Mouse (Mus musculus) neural tube, postnatal 0 days (tissue): Measurements from ENCODE around the gene Slc2a6. TPM values are rescaled to one million over a fixed set of nuclear protein-coding genes. Genes with fewer than 3 reads are reported as not detected.

Experiments used
- polyA plus RNA-seq: library from polyadenylated mRNA; unstranded; fragments of >200 nt; fragmentation: Nextera tagmentation; extraction: Ambion mirVana; gene quantifications from 2 replicates; pipeline ENCODE4 v1.2.1, GENCODE M21; 2015

The Slc2a6 gene
- polyA plus RNA-seq, result 23.8 and 25.0 TPM in 2 replicates

DNA sequence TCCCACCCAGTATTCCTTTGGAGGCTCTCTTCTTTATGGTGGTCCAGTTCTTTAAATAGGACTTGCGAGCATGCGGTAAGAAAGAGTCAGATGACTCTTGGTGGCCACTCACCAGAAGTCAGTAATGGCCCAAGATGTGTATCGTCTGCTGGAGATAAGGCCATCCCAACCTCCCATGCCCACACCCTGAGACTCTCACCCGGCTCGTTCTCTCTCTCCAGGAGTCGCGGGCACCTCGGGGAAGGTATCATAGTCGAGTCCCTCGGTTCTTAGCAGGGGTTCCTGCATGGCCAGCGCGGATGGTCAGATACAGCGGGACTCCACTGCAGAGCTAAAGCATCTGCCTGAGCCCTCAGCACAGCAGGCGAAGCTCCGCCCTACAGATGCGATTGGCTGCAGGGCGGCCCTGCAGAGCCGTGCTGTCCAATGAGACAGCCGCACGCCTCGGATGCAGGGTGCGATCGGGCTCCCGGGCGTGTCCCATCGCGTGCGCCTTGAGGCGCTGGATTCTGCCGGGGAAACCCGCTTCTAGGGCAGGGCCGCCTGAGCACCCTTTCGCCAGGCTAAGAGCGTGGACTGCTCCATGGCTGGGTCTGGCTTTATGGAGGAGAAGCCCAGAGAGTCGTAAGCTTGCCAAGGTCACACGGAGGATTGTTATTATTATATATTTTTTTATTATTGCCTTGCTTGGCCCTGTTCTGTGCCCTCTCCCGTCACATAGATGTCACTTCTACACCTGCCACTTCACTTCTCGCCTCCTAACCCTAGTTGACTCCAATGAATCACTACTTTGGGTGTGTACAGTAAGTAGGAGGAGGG is at the start of gene Slc2a6:
Gene Slc2a6, minus strand, starts transcription at position 381 of the 819 bp plus-strand sequence.

DNA sequence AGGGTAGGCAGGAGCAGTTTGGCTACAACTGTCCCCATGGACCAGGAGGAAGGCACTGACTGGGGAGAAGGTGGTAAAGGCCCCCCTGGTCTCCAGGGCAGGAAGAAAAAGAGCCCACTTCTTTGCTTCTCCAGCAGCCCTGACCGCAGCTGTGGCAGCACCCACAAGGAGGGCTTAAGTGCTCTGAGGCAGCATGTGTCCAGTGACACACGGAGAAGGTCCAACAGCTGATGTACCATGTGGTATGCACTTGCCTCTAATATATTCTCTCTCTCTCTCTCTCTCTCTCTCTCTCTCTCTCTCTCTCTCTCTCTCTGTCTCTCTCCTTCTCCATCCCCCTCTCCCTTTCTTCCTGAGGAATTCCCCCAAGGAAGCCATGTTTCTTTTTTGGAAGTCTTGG is 44.2 kb upstream of the Slc2a6 start, which contains the start of gene Mymk:
Gene Mymk, minus strand, starts transcription at position 202 of the 400 bp plus-strand sequence.

DNA sequence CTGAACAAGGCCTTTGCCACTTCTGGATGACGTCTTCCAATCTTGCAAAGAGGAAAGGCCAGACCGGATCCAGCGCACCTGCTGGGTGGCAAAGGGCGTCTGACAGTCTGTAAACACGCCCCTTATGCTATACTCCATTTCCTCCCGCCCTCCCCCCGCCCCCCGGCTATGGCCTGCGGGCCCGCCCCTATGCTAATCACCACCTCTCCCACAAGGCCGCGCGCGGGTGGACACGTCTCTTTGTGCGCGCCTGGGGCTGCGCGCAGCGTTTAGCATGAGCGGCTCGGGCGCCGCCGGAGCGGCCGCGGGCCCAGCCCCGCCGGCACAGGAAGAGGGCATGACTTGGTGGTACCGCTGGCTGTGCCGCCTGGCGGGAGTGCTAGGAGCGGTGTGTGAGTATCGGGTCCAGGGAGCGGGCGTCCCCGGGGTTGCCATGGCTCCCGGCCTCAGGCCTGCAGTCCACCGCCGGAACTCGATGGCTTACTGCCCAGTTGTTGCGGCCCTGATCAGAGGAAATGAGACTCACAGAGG is 18.0 kb downstream of the Slc2a6 start, which contains the start of gene Cacfd1:
Gene Cacfd1, plus strand, starts transcription at position 213 of the 531 bp plus-strand sequence.

DNA sequence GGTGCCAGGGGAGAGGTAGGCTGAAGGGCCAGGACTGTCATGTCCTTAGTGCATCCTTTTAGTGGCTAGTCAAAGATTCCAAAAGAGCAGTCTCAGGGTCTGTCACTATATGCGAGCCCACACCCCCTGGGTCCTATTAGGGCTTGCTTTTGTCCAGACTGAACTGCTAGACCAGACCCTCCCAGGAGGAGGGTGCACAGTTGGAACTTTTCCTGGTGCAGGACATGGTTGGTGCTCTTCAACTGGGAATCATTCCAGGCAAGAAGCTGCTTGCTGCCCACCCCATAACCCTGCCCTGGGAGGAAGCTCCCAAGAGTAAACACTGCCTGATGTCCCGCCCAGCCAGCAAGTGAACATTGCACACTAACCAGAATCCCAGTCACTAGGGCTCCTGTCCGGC is 54.7 kb downstream of the Slc2a6 start, which contains the start of gene Adamts13:
Gene Adamts13, plus strand, starts transcription at position 301 of the 400 bp plus-strand sequence.

Other genes starting within 250 kb of the Slc2a6 start
- not detected in 2 replicates for gene Abo, start 163.0 kb downstream of the Slc2a6 start, polyA plus RNA-seq
- gene Surf6, start 125.1 kb downstream of the Slc2a6 start, polyA plus RNA-seq, result 21.4 and 24.1 TPM in 2 replicates
- gene Med22, start 117.3 kb downstream of the Slc2a6 start, polyA plus RNA-seq, result 87.1 and 97.3 TPM in 2 replicates
- 397 and 408 TPM in 2 replicates for gene Rpl7a, start 117.2 kb downstream of the Slc2a6 start, polyA plus RNA-seq
- gene Surf2, start 111.6 kb downstream of the Slc2a6 start, polyA plus RNA-seq, result 52.4 and 56.1 TPM in 2 replicates
- 119 and 120 TPM in 2 replicates for gene Surf1, start 111.5 kb downstream of the Slc2a6 start, polyA plus RNA-seq
- gene Surf4, start 94.1 kb downstream of the Slc2a6 start, polyA plus RNA-seq, result 102 and 103 TPM in 2 replicates
- gene Stkld1, start 94.0 kb downstream of the Slc2a6 start, polyA plus RNA-seq, result 0.06 and 0.68 TPM in 2 replicates
- gene Rexo4, start 63.6 kb downstream of the Slc2a6 start, polyA plus RNA-seq, result 29.3 and 30.3 TPM in 2 replicates
- 0.05 and 0.59 TPM in 2 replicates for gene Adamts13, start 54.6 kb downstream of the Slc2a6 start, polyA plus RNA-seq
- 85.5 and 93.0 TPM in 2 replicates for gene Cacfd1, start 18.1 kb downstream of the Slc2a6 start, polyA plus RNA-seq
- not detected in 2 replicates for gene Mymk, start 44.2 kb upstream of the Slc2a6 start, polyA plus RNA-seq
- 4.7 and 4.9 TPM in 2 replicates for gene Adamtsl2, start 51.4 kb upstream of the Slc2a6 start, polyA plus RNA-seq
- gene Fam163b, start 114.5 kb upstream of the Slc2a6 start, polyA plus RNA-seq, result 19.7 and 21.8 TPM in 2 replicates
- 0.11 and 0.17 TPM in 2 replicates for gene Dbh, start 137.2 kb upstream of the Slc2a6 start, polyA plus RNA-seq
- gene Sardh, start 220.3 kb upstream of the Slc2a6 start, polyA plus RNA-seq, result 9.7 and 10.4 TPM in 2 replicates